Mouse (Mus musculus) cerebellum, adult 2 months (tissue): Measurements from ENCODE around the gene Fgf14. TPM values are rescaled to one million over a fixed set of nuclear protein-coding genes. Genes with fewer than 3 reads are reported as not detected.
"Not testable (repeated sequence)": the region's sequence is repeated elsewhere in the genome, so short reads cannot be mapped to it uniquely, and the experiment has no call there.

Experiments used
- DNase-seq, 2 experiments: peaks; one replicate each; pipeline ENCODE4 v3.0.0; 2021
- H3K27ac ChIP-seq: fragments of 200-500 bp; 2 replicates; pipeline ENCODE4 v1.5.1; 2012; ENCODE audit warnings: low read length, control low read depth, inconsistent platforms; ENCODE audit not compliant: insufficient read depth
- H3K27me3 ChIP-seq: fragments of 200-500 bp; 2 replicates; pipeline ENCODE4 v1.6.1; 2012; ENCODE audit warnings: inconsistent platforms, mild to moderate bottlenecking, low read length, moderate library complexity; ENCODE audit not compliant: control insufficient read depth, insufficient read depth
- H3K4me1 ChIP-seq: fragments of 200-500 bp; 2 replicates; pipeline ENCODE4 v1.6.1; 2011; ENCODE audit warnings: low read length; ENCODE audit not compliant: control insufficient read depth, insufficient read depth
- H3K4me3 ChIP-seq: fragments of 200-500 bp; replicated peaks from 2 replicates; pipeline ENCODE3; 2011; ENCODE audit warnings: mild to moderate bottlenecking, low read depth, low read length, control low read depth; ENCODE audit not compliant: insufficient read depth
- CTCF ChIP-seq: fragments of 200-500 bp; IDR thresholded peaks from 2 replicates; pipeline ENCODE4 v1.5.1; 2011; ENCODE audit warnings: low read depth, mild to moderate bottlenecking, control low read depth, low read length, moderate library complexity, borderline replicate concordance; ENCODE audit not compliant: insufficient read depth
- POLR2A ChIP-seq: fragments of 200-500 bp; IDR thresholded peaks from 2 replicates; pipeline ENCODE4 v1.6.1; 2011; ENCODE audit warnings: low read length, control low read depth, borderline replicate concordance; ENCODE audit not compliant: insufficient read depth
- WGBS: fragments of 180-500 bp; shearing (Covaris S2); methylation state at CpG from one replicate; pipeline ENCODE4 v1.1.7; 2018; 5-methylcytosine and 5-hydroxymethylcytosine counted together
- polyA plus RNA-seq: library from polyadenylated mRNA; depleted of rRNA; stranded (reverse); fragments of >200 nt; gene quantifications from 2 replicates; pipeline ENCODE4 v1.2.3, GENCODE M21; 2012

The Fgf14 gene
- polyA plus RNA-seq, 1 experiment = 32.5 TPM

GRCm38 (mm10) chr14:124455120-124455519 is 221.8 kb downstream of the Fgf14 start:
- DNase-seq = peak in 1 of 2 experiments; percentile 63
- 26% methylated on average over 1 of the region's 1 CpGs for WGBS
- TF ChIP-seq POLR2A = no peak
- no peak for TF ChIP-seq CTCF
- no peak overlapping the region for H3K4me3 ChIP-seq
- H3K27ac ChIP-seq = 0 out of 2 replicates have a peak overlapping the region, but pooled peaks have one; percentile 39
- peaks cover 3% of the 10 kb centered on the region; the same call in 1 of the 2 replicates for H3K4me1 ChIP-seq
- no peaks in the 10 kb centered on the region for H3K27me3 ChIP-seq

GRCm38 (mm10) chr14:124446096-124446840 is 230.7 kb downstream of the Fgf14 start:
- H3K27ac ChIP-seq = no peak overlapping the region
- no peak for DNase-seq
- H3K27me3 ChIP-seq = no peaks in the 10 kb centered on the region
- no peak overlapping the region for H3K4me3 ChIP-seq
- TF ChIP-seq CTCF = no peak
- no peak for TF ChIP-seq POLR2A
- no peaks in the 10 kb centered on the region; the same call in 1 of the 2 replicates for H3K4me1 ChIP-seq
- 87% methylated on average over 2 of the region's 2 CpGs for WGBS

- TF ChIP-seq POLR2A (no peak), CTCF (no peak)
- no peak for DNase-seq
- H3K4me3 ChIP-seq = no peak overlapping the region
Observed at GRCm38 (mm10) chr14:124444831-124445230, 232.1 kb downstream of the Fgf14 start.

GRCm38 (mm10) chr14:124439298-124439697 is 237.6 kb downstream of the Fgf14 start:
- DNase-seq, H3K27me3 ChIP-seq, H3K4me3 ChIP-seq, H3K27ac ChIP-seq, H3K4me1 ChIP-seq: not testable (repeated sequence)
- WGBS = 33% methylated on average over 3 of the region's 3 CpGs

More at GRCm38 (mm10) chr14:124444831-124445230, 232.1 kb downstream of the Fgf14 start:
- Histone ChIP-seq H3K4me1 (no peaks in the 10 kb centered on the region; the same call in 1 of the 2 replicates), H3K27me3 (no peaks in the 10 kb centered on the region), H3K27ac (no peak overlapping the region)

GRCm38 (mm10) chr14:124411890-124412289 is 265.0 kb downstream of the Fgf14 start:
- 83% methylated on average over 2 of the region's 2 CpGs for WGBS
- peaks cover 9% of the 10 kb centered on the region; the same call in 1 of the 2 replicates for H3K4me1 ChIP-seq
- DNase-seq = peak in 1 of 2 experiments; percentile 18
- H3K27ac ChIP-seq = peak overlapping the region; percentile 39; the same call in 1 of the 2 replicates
- H3K27me3 ChIP-seq = no peaks in the 10 kb centered on the region
- no peak overlapping the region for H3K4me3 ChIP-seq
- TF ChIP-seq CTCF = no peak
- TF ChIP-seq POLR2A = no peak

- 8% methylated on average over 1 of the region's 1 CpGs for WGBS
- Histone ChIP-seq H3K27ac (no peak overlapping the region), H3K27me3 (no peaks in the 10 kb centered on the region), H3K4me3 (no peak overlapping the region), H3K4me1 (peaks cover 9% of the 10 kb centered on the region; the same call in 1 of the 2 replicates)
- DNase-seq = peak in 1 of 2 experiments; percentile 65
- TF ChIP-seq CTCF = peak; percentile 45; the same call in 1 of the 2 replicates
- TF ChIP-seq POLR2A = no peak
Observed at GRCm38 (mm10) chr14:124410945-124411344, 266.0 kb downstream of the Fgf14 start.

- no peak overlapping the region for H3K27ac ChIP-seq
- H3K4me1 ChIP-seq = no peaks in the 10 kb centered on the region; the same call in 1 of the 2 replicates
- TF ChIP-seq CTCF = no peak
- no peak for TF ChIP-seq POLR2A
- H3K27me3 ChIP-seq = no peaks in the 10 kb centered on the region
- H3K4me3 ChIP-seq = no peak overlapping the region
- DNase-seq = peak in 1 of 2 experiments; percentile 53
Observed at GRCm38 (mm10) chr14:124328391-124328790, 348.5 kb downstream of the Fgf14 start.

- 36% methylated on average over 1 of the region's 1 CpGs for WGBS
- H3K4me3 ChIP-seq = no peak overlapping the region
- no peak for TF ChIP-seq CTCF
- TF ChIP-seq POLR2A = no peak
- peaks cover 4% of the 10 kb centered on the region for H3K4me1 ChIP-seq
- H3K27me3 ChIP-seq = no peaks in the 10 kb centered on the region
- no peak overlapping the region for H3K27ac ChIP-seq
- DNase-seq = no peak
Observed at GRCm38 (mm10) chr14:124319017-124319718, 357.8 kb downstream of the Fgf14 start.
